Mouse (Mus musculus): ENCODE results near the gene Mfsd2b. TPM values are rescaled to one million over a fixed set of nuclear protein-coding genes. Genes with fewer than 3 reads are reported as not detected.

Gene Mfsd2b
- total RNA-seq, 1 experiment from 2014 or later: 1.7 TPM

DNA sequence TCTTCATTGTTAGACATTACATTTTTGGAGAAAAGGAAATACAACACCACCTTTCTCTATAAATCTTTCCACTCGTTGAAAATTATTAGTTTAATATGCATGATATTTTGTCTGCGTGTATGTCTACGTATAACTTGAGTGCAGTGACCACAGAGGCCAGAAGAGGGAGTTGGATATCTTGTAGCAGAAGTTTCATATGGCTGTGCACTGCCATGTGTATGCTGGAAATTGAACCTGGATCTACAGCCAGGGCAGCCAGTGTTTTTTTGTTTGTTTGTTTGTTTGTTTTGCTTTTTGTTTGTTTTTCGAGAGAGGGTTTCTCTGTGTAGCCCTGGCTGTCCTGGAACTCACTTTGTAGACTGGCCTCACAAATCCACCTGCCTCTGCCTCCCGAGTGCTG is 4.9 kb upstream of the Mfsd2b start:
- ATAC-seq (replicated peaks; ENCODE audit: insufficient number of reproducible peaks, low FRiP score, low TSS enrichment, poor library complexity, severe bottlenecking): no peak

DNA sequence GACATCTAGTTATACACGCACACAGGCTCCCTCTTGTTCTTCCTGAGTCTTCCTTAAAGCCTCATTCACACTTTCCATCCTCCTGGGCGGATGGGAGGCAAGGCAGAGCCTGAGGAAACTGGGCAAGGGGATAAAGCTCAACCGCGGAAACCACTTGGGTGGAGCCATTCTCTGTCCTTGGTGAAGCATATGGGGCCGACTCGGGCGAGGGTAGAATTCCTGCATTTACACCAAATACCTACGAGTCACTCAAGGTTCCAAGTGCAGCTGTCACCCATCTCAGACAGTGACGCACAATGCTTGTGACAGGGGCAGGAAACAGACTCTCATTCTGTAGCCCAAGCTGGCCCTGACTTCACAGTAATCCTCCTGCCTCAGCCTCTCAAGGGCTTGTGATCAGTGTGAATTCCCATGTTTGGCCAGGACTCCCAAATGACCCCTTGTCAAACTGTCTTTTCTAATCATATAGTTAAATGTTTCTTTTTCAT is 4.2 kb upstream of the Mfsd2b start:
- ATAC-seq (replicated peaks; ENCODE audit: insufficient number of reproducible peaks, low FRiP score, low TSS enrichment, poor library complexity, severe bottlenecking): no peak

DNA sequence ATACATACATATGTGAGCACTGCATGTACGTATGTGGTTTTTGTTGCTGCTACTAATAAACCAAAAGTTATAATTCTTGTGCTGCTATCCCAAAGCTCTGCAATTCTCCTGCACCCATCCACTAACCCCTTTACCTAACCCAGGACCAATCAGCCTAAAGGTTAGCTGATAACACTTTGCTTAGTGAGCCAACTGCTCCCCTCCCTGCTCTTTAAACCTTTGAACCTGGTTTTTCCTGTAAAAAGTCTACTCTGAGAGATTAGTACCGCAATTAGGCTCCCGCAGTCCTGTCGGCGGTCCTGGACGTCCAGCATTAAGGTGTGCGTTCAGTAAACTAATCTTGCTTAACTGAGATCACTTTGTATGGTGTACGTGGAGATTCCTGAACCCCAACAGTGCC is 1.5 kb upstream of the Mfsd2b start:
- no peak for ATAC-seq (replicated peaks; ENCODE audit: insufficient number of reproducible peaks, low FRiP score, low TSS enrichment, poor library complexity, severe bottlenecking)

DNA sequence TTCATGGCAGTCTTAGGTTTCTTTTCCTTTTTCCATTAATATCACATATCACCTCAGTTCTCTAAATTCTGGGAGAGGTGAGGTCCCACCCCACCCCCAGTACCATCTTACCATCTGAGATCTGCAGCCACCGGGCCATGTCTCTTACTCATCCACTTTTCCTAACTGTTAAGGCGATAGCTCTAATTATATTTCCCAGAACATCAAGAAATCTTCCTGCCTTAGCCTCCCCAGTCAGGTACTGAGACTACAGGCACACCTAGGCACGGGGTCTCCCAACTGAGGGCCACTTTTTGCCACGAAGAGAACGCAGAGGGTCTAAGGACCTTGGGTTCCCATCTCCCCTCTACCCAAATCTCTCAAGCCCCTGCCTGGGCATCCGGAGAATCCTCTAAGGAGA is 628 bp downstream of the Mfsd2b start:
- ATAC-seq (replicated peaks; ENCODE audit: insufficient number of reproducible peaks, low FRiP score, low TSS enrichment, poor library complexity, severe bottlenecking): no peak

DNA sequence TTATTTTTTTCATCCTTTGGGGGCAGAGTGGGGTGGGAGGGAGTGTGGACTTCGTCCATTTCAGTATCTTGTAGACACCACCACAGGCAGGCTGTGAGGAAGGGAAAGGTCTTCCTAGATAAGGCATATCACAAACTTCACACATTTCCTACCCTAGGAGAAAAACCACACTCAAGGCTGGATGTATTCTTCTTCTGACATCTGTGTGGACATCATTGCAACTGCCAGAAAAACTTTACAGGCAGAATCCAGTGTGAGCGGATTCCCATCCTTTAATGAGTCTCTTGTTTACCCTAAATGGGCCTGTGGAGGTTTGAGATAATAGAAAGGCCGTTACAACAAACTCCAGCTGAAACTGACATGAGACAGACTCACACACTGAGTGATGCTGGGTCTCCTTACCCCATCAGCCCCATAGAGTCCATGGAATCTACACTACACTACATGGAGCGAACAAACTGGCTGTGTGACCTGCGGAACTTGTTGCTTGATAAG is 1.1 kb downstream of the Mfsd2b start:
- ATAC-seq (replicated peaks; ENCODE audit: insufficient number of reproducible peaks, low FRiP score, low TSS enrichment, poor library complexity, severe bottlenecking): no peak

DNA sequence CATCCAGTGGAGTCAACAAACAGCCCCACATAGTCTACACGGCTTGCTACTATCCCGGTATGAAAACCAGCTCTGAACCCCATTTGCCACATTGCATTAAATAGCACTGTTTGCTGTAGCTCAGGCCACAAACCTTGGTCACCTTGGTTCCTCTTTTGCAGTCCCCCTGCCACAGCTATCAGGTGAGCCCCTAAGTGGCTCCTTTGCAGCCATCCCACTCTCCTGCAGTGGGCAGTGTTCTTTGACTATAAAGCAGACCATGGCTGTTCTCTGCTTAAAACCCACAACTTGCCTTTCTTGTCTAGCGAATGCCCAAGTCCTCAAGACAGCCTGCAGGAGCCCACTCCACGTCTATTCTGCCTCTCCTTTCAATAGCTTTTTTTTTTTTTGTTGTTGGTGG is 1.9 kb downstream of the Mfsd2b start:
- no peak for ATAC-seq (replicated peaks; ENCODE audit: insufficient number of reproducible peaks, low FRiP score, low TSS enrichment, poor library complexity, severe bottlenecking)

DNA sequence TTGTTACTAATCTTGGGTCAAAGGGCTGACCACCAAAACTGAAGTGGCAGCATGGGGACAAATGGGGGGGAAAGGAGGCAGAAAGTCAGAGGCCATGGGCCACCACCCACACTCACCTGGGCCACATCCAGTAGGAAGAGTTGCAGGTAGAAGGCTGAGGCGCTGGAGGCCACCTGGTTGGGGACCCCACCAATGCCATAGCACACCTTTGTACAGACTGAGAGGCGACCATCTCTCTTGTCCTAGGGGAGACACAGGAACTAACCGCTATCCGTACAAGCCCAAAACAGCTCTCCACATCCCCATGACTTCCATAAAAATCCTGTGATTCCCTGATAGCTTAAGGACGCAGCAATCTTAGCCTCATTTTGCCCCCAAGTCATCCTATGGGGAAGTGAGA is 2.9 kb downstream of the Mfsd2b start:
- no peak for ATAC-seq (replicated peaks; ENCODE audit: insufficient number of reproducible peaks, low FRiP score, low TSS enrichment, poor library complexity, severe bottlenecking)

DNA sequence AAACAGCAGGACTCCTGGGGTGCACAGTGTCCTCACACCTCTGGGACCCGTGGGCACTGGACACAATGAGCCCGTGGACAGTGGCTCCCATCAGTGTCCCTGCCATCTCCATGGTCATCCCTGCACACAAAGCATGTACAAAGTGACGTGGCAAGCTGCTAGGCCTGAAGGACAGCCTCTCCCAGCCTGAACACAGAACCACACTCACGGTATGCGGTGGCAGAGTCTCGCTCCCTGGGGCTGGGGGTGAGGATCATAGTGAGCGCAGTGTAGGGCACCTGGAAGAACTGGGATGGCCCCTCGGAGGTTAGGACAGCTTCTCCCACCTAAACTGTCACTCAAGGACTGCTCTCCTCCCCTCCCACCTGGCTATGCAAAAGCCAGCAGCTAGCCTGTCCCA is 5.2 kb downstream of the Mfsd2b start:
- ATAC-seq (replicated peaks; ENCODE audit: insufficient number of reproducible peaks, low FRiP score, low TSS enrichment, poor library complexity, severe bottlenecking): no peak

DNA sequence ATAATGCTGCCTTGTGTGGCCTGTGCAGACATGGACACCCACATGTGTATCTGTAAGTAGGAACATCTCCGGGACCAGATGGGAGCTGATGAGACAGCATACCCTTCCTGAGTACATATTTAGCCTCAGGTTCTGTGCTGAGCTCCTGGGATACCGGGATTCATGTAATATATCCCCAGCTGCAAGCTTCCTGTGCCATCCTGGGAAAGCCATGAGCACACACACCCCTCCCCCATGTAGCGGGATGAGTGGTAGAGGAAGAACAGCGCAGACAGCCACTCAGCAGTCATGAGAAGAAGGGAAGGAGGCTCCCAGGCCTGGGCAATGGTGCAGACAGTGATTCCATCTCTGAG is 9.8 kb downstream of the Mfsd2b start:
- ATAC-seq (replicated peaks; ENCODE audit: insufficient number of reproducible peaks, low FRiP score, low TSS enrichment, poor library complexity, severe bottlenecking): no peak

DNA sequence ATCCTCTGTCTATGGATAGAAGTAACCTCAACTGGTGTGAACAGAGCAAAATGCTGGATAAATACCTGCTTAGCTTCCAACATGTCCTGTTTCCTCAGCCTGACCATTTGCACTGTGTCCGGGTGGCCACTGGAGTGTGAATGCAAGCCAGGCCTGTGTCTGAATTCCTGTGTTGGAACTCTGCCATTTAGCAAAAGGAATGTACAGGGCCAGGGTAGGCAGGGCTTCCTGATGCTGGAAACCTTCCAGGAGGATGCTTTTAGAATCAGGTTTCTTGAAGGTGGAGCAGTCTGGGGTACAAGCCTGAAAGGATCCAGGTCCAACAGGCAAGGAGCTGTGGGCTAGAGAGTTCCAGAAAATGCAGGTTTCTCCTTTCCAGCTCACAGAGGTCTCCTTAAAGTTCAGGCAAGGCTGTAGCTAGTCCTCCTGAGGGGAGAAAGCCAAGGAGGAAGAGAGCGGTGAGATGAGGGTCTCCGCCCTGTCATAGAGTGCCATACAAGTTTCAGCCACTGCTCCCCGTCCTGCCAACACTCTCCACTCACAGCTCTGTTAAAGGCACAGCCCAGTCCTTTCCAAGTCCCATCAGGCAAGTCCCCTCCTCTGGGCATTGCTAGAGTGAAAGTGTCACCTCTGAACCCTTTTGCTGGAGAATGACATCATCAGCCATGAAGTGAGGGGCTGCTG is 10.4 kb downstream of the Mfsd2b start:
- ATAC-seq (replicated peaks; ENCODE audit: insufficient number of reproducible peaks, low FRiP score, low TSS enrichment, poor library complexity, severe bottlenecking): no peak

DNA sequence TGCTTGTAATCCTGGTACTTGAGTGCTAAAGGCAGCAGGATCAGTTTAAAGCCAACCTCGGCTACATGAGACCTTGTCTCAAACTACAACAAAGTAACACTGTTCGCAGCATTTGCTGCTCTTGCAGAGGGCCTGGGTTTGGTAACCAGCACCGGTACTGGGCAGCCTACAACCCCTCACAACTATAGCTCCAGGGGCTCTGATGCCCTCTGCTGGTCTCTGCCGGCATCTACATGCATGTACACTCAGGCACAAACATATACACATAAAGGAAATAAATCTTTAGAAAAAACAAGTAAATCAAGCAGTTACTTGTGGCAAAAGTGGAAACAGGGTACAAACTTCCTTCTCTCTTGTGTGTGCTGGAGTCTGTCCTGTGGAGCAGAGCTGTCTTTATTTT is 11.5 kb downstream of the Mfsd2b start:
- ATAC-seq (replicated peaks; ENCODE audit: insufficient number of reproducible peaks, low FRiP score, low TSS enrichment, poor library complexity, severe bottlenecking): no peak

DNA sequence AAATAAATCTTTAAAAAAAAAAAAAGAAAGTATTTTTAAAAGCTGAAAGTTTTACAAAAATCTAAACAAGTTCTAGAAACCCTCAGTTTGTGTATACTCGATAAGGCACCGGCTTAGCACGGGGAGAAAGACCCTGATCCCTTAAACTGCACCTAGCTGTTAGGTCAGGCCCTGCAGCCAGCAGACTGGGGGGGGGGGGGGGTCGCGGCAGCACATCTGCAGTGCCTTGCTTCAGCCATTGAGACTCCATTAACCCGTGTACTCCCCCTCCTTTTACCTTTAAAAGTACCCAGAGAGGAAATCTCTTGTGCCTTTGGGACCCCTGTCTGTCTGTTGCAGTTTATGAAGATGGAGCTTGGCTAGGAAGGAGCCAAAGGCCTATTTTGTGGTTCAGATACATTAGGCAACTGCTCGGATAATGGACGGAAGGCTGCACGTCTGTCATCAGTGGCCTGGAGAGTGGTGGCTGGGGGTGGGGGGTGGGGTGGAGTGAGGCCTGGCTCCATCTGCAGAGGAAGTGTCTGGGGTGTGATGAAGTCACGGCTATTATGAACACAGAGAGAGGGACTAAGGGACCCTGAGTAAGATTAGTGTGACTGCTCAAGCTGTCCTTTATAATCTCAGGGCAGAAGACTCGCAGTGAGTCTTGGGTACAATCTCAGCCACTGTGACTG is 14.8 kb downstream of the Mfsd2b start:
- ATAC-seq (replicated peaks; ENCODE audit: insufficient number of reproducible peaks, low FRiP score, low TSS enrichment, poor library complexity, severe bottlenecking): no peak

DNA sequence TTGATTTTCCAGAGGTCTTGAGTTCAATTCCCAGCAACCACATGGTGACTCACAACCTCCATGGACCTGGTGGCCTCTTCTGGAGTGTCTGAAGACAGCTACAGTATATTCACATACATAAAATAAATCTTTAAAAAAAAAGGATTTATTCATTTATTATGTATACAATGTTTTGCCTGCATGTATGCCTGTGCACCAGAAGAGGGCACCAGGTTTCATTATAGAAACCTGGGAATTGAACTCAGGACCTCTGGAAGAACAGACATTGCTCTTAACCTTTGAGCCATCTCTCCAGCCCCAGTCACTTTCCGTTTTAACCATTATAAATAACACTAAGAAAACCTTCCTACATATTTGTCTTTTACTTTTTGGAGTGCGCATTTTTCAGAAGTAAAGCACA is 17.3 kb downstream of the Mfsd2b start:
- ATAC-seq (replicated peaks; ENCODE audit: insufficient number of reproducible peaks, low FRiP score, low TSS enrichment, poor library complexity, severe bottlenecking): no peak

DNA sequence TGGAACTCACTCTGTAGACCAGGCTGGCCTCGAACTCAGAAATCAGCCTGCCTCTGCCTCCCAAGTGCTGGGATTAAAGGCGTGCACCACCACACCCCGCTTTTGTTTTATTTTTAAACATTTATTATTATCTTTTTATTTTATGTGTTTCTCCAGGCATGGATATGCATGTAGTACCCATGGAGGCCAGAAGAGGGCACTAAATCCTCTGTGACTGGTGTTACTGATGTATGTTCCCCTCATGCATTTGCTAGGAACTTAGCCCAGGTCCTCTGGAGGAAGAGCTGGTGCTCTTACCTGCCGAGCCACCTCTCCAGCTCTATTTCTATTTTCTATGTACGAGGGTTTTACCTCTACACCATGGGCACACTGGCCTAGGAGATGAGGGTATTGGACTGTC is 18.0 kb downstream of the Mfsd2b start:
- ATAC-seq (replicated peaks; ENCODE audit: insufficient number of reproducible peaks, low FRiP score, low TSS enrichment, poor library complexity, severe bottlenecking): no peak

DNA sequence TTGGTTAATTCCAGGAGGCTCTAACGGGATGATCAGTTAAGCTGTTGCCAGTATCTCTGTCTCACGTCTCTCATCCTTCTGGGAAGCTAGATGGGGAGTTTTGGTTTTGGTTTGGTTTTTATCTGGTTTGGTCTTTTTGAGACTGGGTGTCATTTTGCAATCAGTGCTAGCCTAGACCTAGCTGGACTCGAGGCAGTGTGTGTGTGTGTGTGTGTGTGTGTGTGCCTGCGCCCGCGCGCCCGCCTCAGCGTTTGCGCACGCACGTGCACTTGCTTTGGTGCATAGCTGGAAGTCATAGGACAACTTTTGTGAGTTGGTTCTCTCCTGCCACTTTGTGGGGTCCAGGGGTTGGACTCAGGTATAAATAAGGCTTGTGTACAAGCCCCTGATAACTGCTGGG is 30.4 kb downstream of the Mfsd2b start:
- 0 out of 2 replicates have a peak, but pooled peaks have one; percentile 18 for ATAC-seq (replicated peaks; ENCODE audit: insufficient number of reproducible peaks, low FRiP score, low TSS enrichment, poor library complexity, severe bottlenecking)

DNA sequence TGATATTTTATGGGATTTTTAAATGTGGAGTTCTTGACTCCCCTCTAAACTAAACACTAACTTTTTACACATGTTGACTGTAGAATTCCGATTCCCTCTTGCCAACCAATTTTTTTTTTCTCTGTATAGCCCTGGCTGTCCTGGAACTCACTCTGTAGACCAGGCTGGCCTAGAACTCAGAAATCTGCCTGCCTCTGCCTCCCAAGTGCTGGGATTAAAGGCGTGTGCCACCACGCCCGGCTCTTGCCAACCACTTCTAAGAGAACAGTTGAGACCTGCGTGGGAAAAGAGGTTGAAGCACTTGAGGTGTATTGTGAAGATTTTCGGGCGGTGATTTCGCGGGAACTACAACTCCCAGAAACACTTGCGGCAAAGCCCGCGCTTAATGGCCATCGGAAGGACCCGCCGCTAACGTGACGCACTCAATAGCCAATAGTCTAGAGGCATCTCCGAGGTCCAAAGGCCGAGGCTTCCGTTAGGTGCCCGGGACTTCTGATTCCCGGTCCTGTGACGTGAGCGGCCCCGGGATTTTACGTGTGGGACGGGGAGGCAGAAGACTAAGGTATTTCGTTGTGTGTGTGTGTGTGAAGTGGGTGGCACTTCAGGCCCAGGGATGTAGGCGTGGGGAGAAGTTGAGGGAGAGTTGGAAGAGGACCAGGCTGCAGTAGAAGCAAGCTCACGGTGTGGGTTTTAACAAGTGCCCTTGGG is 31.1 kb downstream of the Mfsd2b start, which contains the start of gene Wdcp:
TSS of gene Wdcp (plus strand) at position 414 of the 708 bp plus-strand sequence.
- ATAC-seq (replicated peaks; ENCODE audit: insufficient number of reproducible peaks, low FRiP score, low TSS enrichment, poor library complexity, severe bottlenecking): peak; percentile 97

DNA sequence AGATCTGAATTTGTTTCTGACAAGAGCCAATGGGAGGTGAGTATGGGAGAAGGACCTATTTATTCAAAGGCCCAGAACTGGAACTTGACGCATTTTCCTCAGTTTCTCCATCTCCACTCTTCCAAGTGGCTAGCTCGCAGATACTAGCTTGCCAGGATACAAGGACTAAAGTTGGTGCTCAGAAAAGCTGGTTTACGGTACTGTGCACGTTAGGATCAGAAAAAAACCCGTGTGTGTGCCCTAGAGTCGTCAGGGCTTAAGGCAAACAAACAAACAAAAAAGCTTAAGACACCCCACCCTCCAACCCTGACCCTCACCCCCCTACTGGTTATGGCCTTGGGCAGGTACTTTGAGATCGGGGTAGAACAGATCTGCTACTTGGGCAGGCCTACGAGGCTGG is 31.7 kb downstream of the Mfsd2b start:
- no peak for ATAC-seq (replicated peaks; ENCODE audit: insufficient number of reproducible peaks, low FRiP score, low TSS enrichment, poor library complexity, severe bottlenecking)

DNA sequence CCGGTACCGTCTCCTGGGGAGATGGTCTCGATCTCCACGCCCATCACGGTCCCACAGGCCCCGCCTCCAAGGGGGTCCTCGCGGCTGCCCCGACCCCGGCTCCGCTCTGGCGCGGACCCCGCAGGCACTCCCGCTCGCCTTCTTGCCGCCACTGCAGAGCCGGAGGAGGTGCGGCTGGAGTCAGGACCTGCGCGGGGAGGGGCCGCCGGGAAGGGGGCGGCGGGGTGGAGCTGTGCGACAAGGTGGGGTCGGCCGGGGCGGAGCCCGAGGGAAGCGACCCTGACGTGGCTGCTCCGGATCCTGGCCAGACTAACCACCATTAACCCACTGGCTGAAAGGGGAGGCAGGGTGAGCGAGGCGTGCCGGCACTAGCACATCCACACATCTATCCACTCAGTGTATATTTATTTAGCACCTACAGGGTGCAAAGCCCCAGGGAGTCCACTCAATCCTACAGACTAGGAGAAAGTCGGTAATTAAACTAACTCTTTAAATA is 32.7 kb downstream of the Mfsd2b start, which contains the start of gene Fkbp1b:
TSS of gene Fkbp1b (minus strand) at position 200 of the 496 bp plus-strand sequence.
- no peak for ATAC-seq (replicated peaks; ENCODE audit: insufficient number of reproducible peaks, low FRiP score, low TSS enrichment, poor library complexity, severe bottlenecking)

DNA sequence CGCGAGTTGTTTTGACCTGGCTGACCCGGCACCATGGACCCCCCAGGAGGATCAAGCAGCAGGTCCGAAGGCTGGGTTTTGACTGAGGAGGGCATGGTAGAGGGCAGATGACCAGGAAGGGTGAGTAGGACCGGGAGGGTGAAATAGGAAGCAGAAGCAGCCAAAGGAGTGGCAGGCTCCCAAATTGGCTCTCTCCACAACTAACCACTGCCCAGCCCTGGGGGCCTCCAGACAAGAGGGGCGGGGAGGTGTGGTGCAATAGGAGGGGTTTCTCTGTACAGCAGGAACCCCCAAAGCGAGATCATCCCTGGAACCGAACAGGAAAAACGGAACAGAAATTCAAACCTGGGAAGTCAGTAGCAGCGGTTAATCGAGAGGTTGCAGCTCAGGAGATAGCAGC is 33.4 kb downstream of the Mfsd2b start:
- no peak for ATAC-seq (replicated peaks; ENCODE audit: insufficient number of reproducible peaks, low FRiP score, low TSS enrichment, poor library complexity, severe bottlenecking)

Data from monocyte, adult 5-6 weeks (primary cell).